7 mouse cellular contexts compared by ENCODE assay signal in the genomic region with DNA sequence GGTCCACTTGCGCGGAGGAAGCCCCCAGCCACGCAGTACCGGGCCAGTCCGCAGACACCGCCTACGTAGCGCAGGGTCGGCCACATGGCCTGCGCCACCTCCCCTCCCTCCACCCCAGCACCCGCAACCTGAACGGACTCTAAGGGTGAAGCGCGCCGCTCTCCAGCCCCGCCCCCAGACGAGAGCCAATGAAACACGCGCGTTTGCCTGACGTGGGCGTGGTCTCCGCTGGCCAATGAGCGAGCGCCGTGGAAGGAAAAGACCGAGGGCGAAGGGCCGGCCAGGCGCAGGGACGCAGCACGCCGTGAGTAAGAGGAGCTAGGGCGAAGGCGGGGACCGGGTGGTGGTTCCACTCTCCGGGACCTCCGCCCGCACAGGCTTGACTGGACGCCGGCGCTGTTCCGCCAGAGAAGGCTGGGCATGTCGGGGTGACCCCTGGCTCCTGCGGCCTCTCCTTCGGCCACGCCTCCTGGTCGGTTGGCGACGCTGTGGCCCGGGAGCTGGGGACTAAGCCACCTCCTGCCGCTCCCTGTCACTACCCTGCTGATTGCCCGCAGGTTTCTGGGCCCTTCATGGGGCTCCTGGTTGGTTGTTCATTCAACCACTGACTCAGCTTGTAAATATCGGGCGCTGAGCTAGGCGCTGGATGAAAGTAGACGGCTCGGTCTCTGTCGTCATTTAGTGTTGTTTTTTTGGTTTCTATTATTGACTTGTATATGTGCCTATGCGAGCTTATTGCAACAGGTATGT. TPM values are rescaled to one million over a fixed set of nuclear protein-coding genes. Genes with fewer than 3 reads are reported as not detected.
DNase-seq lines count a peak whose midpoint lies in the region; ATAC-seq lines count a peak whose summit lies in the region.

A gene (minus strand): TSS at position 163 of the 750 bp plus-strand sequence.
A gene (plus strand): TSS at position 240 of the 750 bp plus-strand sequence.

- WGBS in intestine, embryonic 15.5 days: under 1% methylated on average over 60 of the region's 60 CpGs
- WGBS in midbrain, embryonic 10.5 days: under 1% methylated on average over 60 of the region's 60 CpGs

- H3K27me3 ChIP-seq in intestine, embryonic 15.5 days (replicated peaks): no peaks in the 10 kb centered on the region
- no peaks in the 10 kb centered on the region for H3K27me3 ChIP-seq in midbrain, embryonic 10.5 days (ENCODE audit: low read depth, poor library complexity, severe bottlenecking)

- peak; percentile 98 for DNase-seq in adrenal gland, adult 2 months
- peak; percentile 91 for DNase-seq in embryo, embryonic 11.5 days (ENCODE audit: low read depth, low spot score)
- peak; percentile 94 to 96 for DNase-seq in gastrocnemius, postnatal 36 days
- peak; percentile 96 to 97 for DNase-seq in left cerebral cortex, postnatal 25 days (ENCODE audit: low spot score in 2 of 2)
- peak; percentile 97 for DNase-seq in midbrain, embryonic 10.5 days (ENCODE audit: low spot score)
- DNase-seq in right cerebral cortex, postnatal 4 days: peak; percentile 89

- peaks cover 10% of the 10 kb centered on the region for H3K4me1 ChIP-seq in intestine, embryonic 15.5 days (replicated peaks)
- H3K4me1 ChIP-seq in midbrain, embryonic 10.5 days: peaks cover 21% of the 10 kb centered on the region

- peak within 1 kb of the TSS; percentile 70 for H3K9ac ChIP-seq in intestine, embryonic 15.5 days

- no peaks in the 10 kb centered on the region for H3K36me3 ChIP-seq in intestine, embryonic 15.5 days
- H3K36me3 ChIP-seq in midbrain, embryonic 10.5 days: peaks cover 22% of the 10 kb centered on the region

- peak; percentile 98 for ATAC-seq in intestine, embryonic 15.5 days

- intact Hi-C loops in gastrocnemius, postnatal 36 days (cut with DNase I): no loop called here
- intact Hi-C loops in left cerebral cortex, postnatal 25 days (cut with DNase I): no loop called here

- H3K27ac ChIP-seq in intestine, embryonic 15.5 days: peak within 1 kb of the TSS; percentile 94
- H3K27ac ChIP-seq in midbrain, embryonic 10.5 days (replicated peaks): peak within 1 kb of the TSS; percentile 90

- H3K9me3 ChIP-seq in intestine, embryonic 15.5 days: no peaks in the 10 kb centered on the region
- H3K9me3 ChIP-seq in midbrain, embryonic 10.5 days (replicated peaks): peaks cover 10% of the 10 kb centered on the region; the same call in 1 of the 2 replicates

- H3K4me2 ChIP-seq in intestine, embryonic 15.5 days (replicated peaks): peak within 1 kb of the TSS; percentile 85

- H3K4me3 ChIP-seq in intestine, embryonic 15.5 days (replicated peaks): peak within 1 kb of the TSS; percentile 77
- H3K4me3 ChIP-seq in midbrain, embryonic 10.5 days: peak within 1 kb of the TSS; percentile 83

RNA-seq across cellular contexts. Expression of the first gene that starts in this region (rescaled TPM):
- 10 to 100 TPM; 17.3 to 27.0 TPM for total RNA-seq in adrenal gland, adult 2 months (2021)
- polyA plus RNA-seq in adrenal gland, adult 2 months (2012; rRNA removed): 4.5 and 4.6 TPM in 2 replicates
- 10 to 100 TPM; 36.2 to 37.7 TPM for total RNA-seq in gastrocnemius, postnatal 36 days (2021)
- 20.7 and 21.6 TPM in 2 replicates for polyA plus RNA-seq in intestine, embryonic 15.5 days (2015; fragmentation: Nextera tagmentation; extraction: Ambion mirVana)
- 10 to 100 TPM; 19.4 to 19.6 TPM for total RNA-seq in left cerebral cortex, postnatal 25 days (2021)
- 15.7 and 16.5 TPM in 2 replicates for polyA plus RNA-seq in midbrain, embryonic 10.5 days (2016; fragmentation: Nextera tagmentation; extraction: Ambion mirVana)

RNA-seq across cellular contexts. Expression of the second gene that starts in this region (rescaled TPM):
- 10 to 100 TPM; 13.4 to 19.2 TPM for total RNA-seq in adrenal gland, adult 2 months (2021)
- 12.6 and 13.0 TPM in 2 replicates for polyA plus RNA-seq in adrenal gland, adult 2 months (2012; rRNA removed)
- 10 to 100 TPM; 16.4 to 19.6 TPM for total RNA-seq in gastrocnemius, postnatal 36 days (2021)
- polyA plus RNA-seq in intestine, embryonic 15.5 days (2015; fragmentation: Nextera tagmentation; extraction: Ambion mirVana): 29.6 and 31.3 TPM in 2 replicates
- total RNA-seq in left cerebral cortex, postnatal 25 days (2021): 10 to 100 TPM; 28.0 to 35.9 TPM
- polyA plus RNA-seq in midbrain, embryonic 10.5 days (2016; fragmentation: Nextera tagmentation; extraction: Ambion mirVana): 20.4 and 21.2 TPM in 2 replicates

Comparison
In these comparisons a context has a peak if more than half of its experiments do, and no peak if none do; other contexts are left out.
1. Peak in every context shown above with its lines: DNase-seq, ATAC-seq, H3K4me3 ChIP-seq and H3K27ac ChIP-seq.